Mouse (Mus musculus): ENCODE measurements at regions not wholly inside any gene's neighbourhood (a gene's known extent, or its start where the extent isn't known, plus 50 kb on each side); places are given as distances from the start of the nearest gene placed in this dataset.

GRCm38 (mm10) chr6:117611281-117611680 is 229.7 kb upstream of the Zfp637 start:
- no peak for ATAC-seq (replicated peaks; ENCODE audit: insufficient number of reproducible peaks, low FRiP score, low TSS enrichment)
- H3K27me3 ChIP-seq (ENCODE audit: control insufficient read depth, insufficient read depth, low read length): peaks cover 58% of the 10 kb centered on the region
- no peaks in the 10 kb centered on the region for H3K36me3 ChIP-seq (ENCODE audit: control insufficient read depth, insufficient read depth, low read length)
- H3K27ac ChIP-seq (ENCODE audit: low read depth, low read length): no peak overlapping the region
- H3K4me3 ChIP-seq (ENCODE audit: low read depth, low read length): no peak overlapping the region
- H3K9ac ChIP-seq (ENCODE audit: low read depth, low read length): no peak overlapping the region
- H3K4me2 ChIP-seq: no peak overlapping the region
- H3K4me1 ChIP-seq (ENCODE audit: control insufficient read depth, insufficient read depth, low read length): peaks cover 12% of the 10 kb centered on the region
- H3K9me3 ChIP-seq (replicated peaks; ENCODE audit: control insufficient read depth, low read length): no peaks in the 10 kb centered on the region
- WGBS (ENCODE audit: insufficient replicate concordance): 78% methylated on average over 10 of the region's 10 CpGs

GRCm38 (mm10) chr6:117611965-117612364 is 229.0 kb upstream of the Zfp637 start:
- H3K9ac ChIP-seq (ENCODE audit: low read depth, low read length): no peak overlapping the region
- H3K36me3 ChIP-seq (ENCODE audit: control insufficient read depth, insufficient read depth, low read length): no peaks in the 10 kb centered on the region
- WGBS (ENCODE audit: insufficient replicate concordance): 79% methylated on average over 8 of the region's 8 CpGs
- H3K9me3 ChIP-seq (replicated peaks; ENCODE audit: control insufficient read depth, low read length): no peaks in the 10 kb centered on the region
- H3K4me1 ChIP-seq (ENCODE audit: control insufficient read depth, insufficient read depth, low read length): peaks cover 6% of the 10 kb centered on the region; the same call in 1 of the 2 replicates
- no peak overlapping the region for H3K27ac ChIP-seq (ENCODE audit: low read depth, low read length)
- no peak overlapping the region for H3K4me3 ChIP-seq (ENCODE audit: low read depth, low read length)
- H3K4me2 ChIP-seq: no peak overlapping the region
- H3K27me3 ChIP-seq (ENCODE audit: control insufficient read depth, insufficient read depth, low read length): peaks cover 56% of the 10 kb centered on the region
- ATAC-seq (replicated peaks; ENCODE audit: insufficient number of reproducible peaks, low FRiP score, low TSS enrichment): no peak

- H3K27me3 ChIP-seq (ENCODE audit: control insufficient read depth, insufficient read depth, low read length): peaks cover 56% of the 10 kb centered on the region
- H3K9ac ChIP-seq (ENCODE audit: low read depth, low read length): no peak overlapping the region
- no peak overlapping the region for H3K4me2 ChIP-seq
- H3K4me1 ChIP-seq (ENCODE audit: control insufficient read depth, insufficient read depth, low read length): peaks cover 6% of the 10 kb centered on the region; the same call in 1 of the 2 replicates
- WGBS (ENCODE audit: insufficient replicate concordance): 81% methylated on average over 8 of the region's 8 CpGs
- H3K36me3 ChIP-seq (ENCODE audit: control insufficient read depth, insufficient read depth, low read length): no peaks in the 10 kb centered on the region
- no peak overlapping the region for H3K4me3 ChIP-seq (ENCODE audit: low read depth, low read length)
- ATAC-seq (replicated peaks; ENCODE audit: insufficient number of reproducible peaks, low FRiP score, low TSS enrichment): no peak
- H3K9me3 ChIP-seq (replicated peaks; ENCODE audit: control insufficient read depth, low read length): no peaks in the 10 kb centered on the region
- H3K27ac ChIP-seq (ENCODE audit: low read depth, low read length): no peak overlapping the region
Observed at GRCm38 (mm10) chr6:117612421-117612820, 228.6 kb upstream of the Zfp637 start.

- Histone ChIP-seq H3K9me3 (replicated peaks; ENCODE audit: control insufficient read depth, low read length) (no peaks in the 10 kb centered on the region), H3K9ac (ENCODE audit: low read depth, low read length) (no peak overlapping the region), H3K27ac (ENCODE audit: low read depth, low read length) (no peak overlapping the region), H3K27me3 (ENCODE audit: control insufficient read depth, insufficient read depth, low read length) (peaks cover 55% of the 10 kb centered on the region), H3K4me3 (ENCODE audit: low read depth, low read length) (no peak overlapping the region), H3K4me1 (ENCODE audit: control insufficient read depth, insufficient read depth, low read length) (peaks cover 6% of the 10 kb centered on the region; the same call in 1 of the 2 replicates), H3K4me2 (no peak overlapping the region), H3K36me3 (ENCODE audit: control insufficient read depth, insufficient read depth, low read length) (no peaks in the 10 kb centered on the region)
- WGBS (ENCODE audit: insufficient replicate concordance): 68% methylated on average over 11 of the region's 11 CpGs
- no peak for ATAC-seq (replicated peaks; ENCODE audit: insufficient number of reproducible peaks, low FRiP score, low TSS enrichment)
Observed at GRCm38 (mm10) chr6:117613656-117614350, 227.2 kb upstream of the Zfp637 start.

- Histone ChIP-seq H3K27me3 (ENCODE audit: control insufficient read depth, insufficient read depth, low read length) (peaks cover 53% of the 10 kb centered on the region), H3K36me3 (ENCODE audit: control insufficient read depth, insufficient read depth, low read length) (no peaks in the 10 kb centered on the region), H3K4me1 (ENCODE audit: control insufficient read depth, insufficient read depth, low read length) (peaks cover 6% of the 10 kb centered on the region; the same call in 1 of the 2 replicates), H3K4me2 (no peak overlapping the region), H3K9me3 (replicated peaks; ENCODE audit: control insufficient read depth, low read length) (no peaks in the 10 kb centered on the region), H3K9ac (ENCODE audit: low read depth, low read length) (no peak overlapping the region), H3K4me3 (ENCODE audit: low read depth, low read length) (no peak overlapping the region), H3K27ac (ENCODE audit: low read depth, low read length) (no peak overlapping the region)
- WGBS (ENCODE audit: insufficient replicate concordance): 64% methylated on average over 6 of the region's 6 CpGs
- ATAC-seq (replicated peaks; ENCODE audit: insufficient number of reproducible peaks, low FRiP score, low TSS enrichment): no peak
Observed at GRCm38 (mm10) chr6:117614386-117614785, 226.6 kb upstream of the Zfp637 start.

GRCm38 (mm10) chr6:117617168-117617567 is 223.8 kb upstream of the Zfp637 start:
- Histone ChIP-seq H3K9ac (ENCODE audit: low read depth, low read length) (no peak overlapping the region), H3K27ac (ENCODE audit: low read depth, low read length) (no peak overlapping the region), H3K4me3 (ENCODE audit: low read depth, low read length) (no peak overlapping the region), H3K9me3 (replicated peaks; ENCODE audit: control insufficient read depth, low read length) (no peaks in the 10 kb centered on the region), H3K36me3 (ENCODE audit: control insufficient read depth, insufficient read depth, low read length) (no peaks in the 10 kb centered on the region), H3K4me2 (no peak overlapping the region), H3K4me1 (ENCODE audit: control insufficient read depth, insufficient read depth, low read length) (no peaks in the 10 kb centered on the region), H3K27me3 (ENCODE audit: control insufficient read depth, insufficient read depth, low read length) (peaks cover 60% of the 10 kb centered on the region)
- 20% methylated on average over 6 of the region's 6 CpGs for WGBS (ENCODE audit: insufficient replicate concordance)
- ATAC-seq (replicated peaks; ENCODE audit: insufficient number of reproducible peaks, low FRiP score, low TSS enrichment): no peak

GRCm38 (mm10) chr6:117617951-117618350 is 223.0 kb upstream of the Zfp637 start:
- H3K9ac ChIP-seq (ENCODE audit: low read depth, low read length): no peak overlapping the region
- ATAC-seq (replicated peaks; ENCODE audit: insufficient number of reproducible peaks, low FRiP score, low TSS enrichment): no peak
- H3K4me1 ChIP-seq (ENCODE audit: control insufficient read depth, insufficient read depth, low read length): no peaks in the 10 kb centered on the region
- no peak overlapping the region for H3K4me3 ChIP-seq (ENCODE audit: low read depth, low read length)
- no peaks in the 10 kb centered on the region for H3K36me3 ChIP-seq (ENCODE audit: control insufficient read depth, insufficient read depth, low read length)
- no peak overlapping the region for H3K4me2 ChIP-seq
- WGBS (ENCODE audit: insufficient replicate concordance): 77% methylated on average over 4 of the region's 4 CpGs
- no peaks in the 10 kb centered on the region for H3K9me3 ChIP-seq (replicated peaks; ENCODE audit: control insufficient read depth, low read length)
- H3K27ac ChIP-seq (ENCODE audit: low read depth, low read length): no peak overlapping the region
- peaks cover 61% of the 10 kb centered on the region for H3K27me3 ChIP-seq (ENCODE audit: control insufficient read depth, insufficient read depth, low read length)

GRCm38 (mm10) chr6:117619606-117620005 is 221.4 kb upstream of the Zfp637 start:
- Histone ChIP-seq H3K9me3 (replicated peaks; ENCODE audit: control insufficient read depth, low read length) (no peaks in the 10 kb centered on the region), H3K27ac (ENCODE audit: low read depth, low read length) (no peak overlapping the region), H3K27me3 (ENCODE audit: control insufficient read depth, insufficient read depth, low read length) (peaks cover 53% of the 10 kb centered on the region), H3K4me3 (ENCODE audit: low read depth, low read length) (no peak overlapping the region), H3K36me3 (ENCODE audit: control insufficient read depth, insufficient read depth, low read length) (no peaks in the 10 kb centered on the region), H3K9ac (ENCODE audit: low read depth, low read length) (no peak overlapping the region), H3K4me1 (ENCODE audit: control insufficient read depth, insufficient read depth, low read length) (no peaks in the 10 kb centered on the region), H3K4me2 (no peak overlapping the region)
- no peak for ATAC-seq (replicated peaks; ENCODE audit: insufficient number of reproducible peaks, low FRiP score, low TSS enrichment)
- WGBS (ENCODE audit: insufficient replicate concordance): 59% methylated on average over 2 of the region's 2 CpGs

GRCm38 (mm10) chr6:117622446-117622845 is 218.5 kb upstream of the Zfp637 start:
- no peak overlapping the region for H3K9ac ChIP-seq (ENCODE audit: low read depth, low read length)
- no peak overlapping the region for H3K4me3 ChIP-seq (ENCODE audit: low read depth, low read length)
- H3K9me3 ChIP-seq (replicated peaks; ENCODE audit: control insufficient read depth, low read length): no peaks in the 10 kb centered on the region
- no peak for ATAC-seq (replicated peaks; ENCODE audit: insufficient number of reproducible peaks, low FRiP score, low TSS enrichment)
- no peak overlapping the region for H3K4me2 ChIP-seq
- no peak overlapping the region for H3K27ac ChIP-seq (ENCODE audit: low read depth, low read length)
- no peaks in the 10 kb centered on the region for H3K36me3 ChIP-seq (ENCODE audit: control insufficient read depth, insufficient read depth, low read length)
- no peaks in the 10 kb centered on the region for H3K4me1 ChIP-seq (ENCODE audit: control insufficient read depth, insufficient read depth, low read length)
- WGBS (ENCODE audit: insufficient replicate concordance): 74% methylated on average over 6 of the region's 6 CpGs
- peaks cover 54% of the 10 kb centered on the region for H3K27me3 ChIP-seq (ENCODE audit: control insufficient read depth, insufficient read depth, low read length)

Data from heart, embryonic 11.5 days (tissue).